Mouse (Mus musculus) embryonic facial prominence, embryonic 15.5 days (tissue): ENCODE results near the gene Zfp512. TPM values are rescaled to one million over a fixed set of nuclear protein-coding genes. Genes with fewer than 3 reads are reported as not detected.
"Not testable (repeated sequence)": the region's sequence is repeated elsewhere in the genome, so short reads cannot be mapped to it uniquely, and the experiment has no call there.

Experiments
- ATAC-seq: fragments of 200-750 bp; cut with Nextera tagmentation; 2 replicates; pipeline ENCODE4 v1.8.0; 2017; ENCODE audit warnings: low read depth, moderate TSS enrichment; ENCODE audit not compliant: insufficient number of reproducible peaks, low FRiP score, low TSS enrichment
- H3K27ac ChIP-seq: fragments of 300-500 bp; sonication (generic); replicated peaks from 2 replicates; pipeline ENCODE4 v1.5.1; 2015; ENCODE audit warnings: mild to moderate bottlenecking, inconsistent platforms
- H3K27me3 ChIP-seq: fragments of 300-500 bp; sonication (generic); 2 replicates; pipeline ENCODE4 v1.6.1; 2015; ENCODE audit warnings: inconsistent platforms
- H3K36me3 ChIP-seq: fragments of 300-500 bp; sonication (generic); 2 replicates; pipeline ENCODE4 v1.6.1; 2015; ENCODE audit warnings: mild to moderate bottlenecking, inconsistent platforms
- H3K4me1 ChIP-seq: fragments of 300-500 bp; sonication (generic); 2 replicates; pipeline ENCODE4 v1.6.1; 2015; ENCODE audit warnings: inconsistent platforms
- H3K4me2 ChIP-seq: fragments of 300-500 bp; sonication (generic); replicated peaks from 2 replicates; pipeline ENCODE4 v1.6.1; 2015; ENCODE audit warnings: mild to moderate bottlenecking, inconsistent platforms
- H3K4me3 ChIP-seq: fragments of 300-500 bp; sonication (generic); replicated peaks from 2 replicates; pipeline ENCODE4 v1.5.1; 2015; ENCODE audit warnings: mild to moderate bottlenecking, inconsistent platforms
- H3K9ac ChIP-seq: fragments of 300-500 bp; sonication (generic); 2 replicates; pipeline ENCODE4 v1.6.1; 2015; ENCODE audit warnings: inconsistent platforms
- H3K9me3 ChIP-seq: fragments of 300-500 bp; sonication (generic); replicated peaks from 2 replicates; pipeline ENCODE4 v1.6.1; 2016; ENCODE audit warnings: inconsistent platforms
- WGBS: fragments of 180-500 bp; shearing (Covaris S2); methylation state at CpG from one replicate; pipeline ENCODE4 v1.1.7; 2015; 5-methylcytosine and 5-hydroxymethylcytosine counted together
- polyA plus RNA-seq: library from polyadenylated mRNA; unstranded; fragments of >200 nt; fragmentation: Nextera tagmentation; extraction: Ambion mirVana; gene quantifications from 2 replicates; pipeline ENCODE4 v1.2.1, GENCODE M21; 2015

The Zfp512 gene
- polyA plus RNA-seq, 1 experiment from 2014 or later: 51.9 TPM

GRCm38 (mm10) chr5:31489116-31489769 is 37.0 kb downstream of the Zfp512 start:
- Histone ChIP-seq H3K4me3 (no peak overlapping the region), H3K4me1 (no peaks in the 10 kb centered on the region), H3K27me3 (no peaks in the 10 kb centered on the region), H3K9ac (no peak overlapping the region), H3K9me3 (no peaks in the 10 kb centered on the region), H3K4me2 (no peak overlapping the region), H3K27ac (no peak overlapping the region), H3K36me3 (0 out of 2 replicates have a peak, but pooled peaks cover 6% of the 10 kb centered on the region)
- WGBS: 62% methylated on average over 7 of the region's 7 CpGs
- ATAC-seq: no peak

GRCm38 (mm10) chr5:31492031-31492430 is 39.8 kb downstream of the Zfp512 start:
- 63% methylated on average over 1 of the region's 1 CpGs for WGBS
- H3K4me1 ChIP-seq: peaks cover 10% of the 10 kb centered on the region
- H3K4me3 ChIP-seq: no peak overlapping the region
- no peaks in the 10 kb centered on the region for H3K9me3 ChIP-seq
- no peak overlapping the region for H3K4me2 ChIP-seq
- H3K9ac ChIP-seq: no peak overlapping the region
- H3K36me3 ChIP-seq: peaks cover 8% of the 10 kb centered on the region; the same call in 1 of the 2 replicates
- H3K27me3 ChIP-seq: no peaks in the 10 kb centered on the region
- H3K27ac ChIP-seq: no peak overlapping the region
- ATAC-seq: no peak

DNA sequence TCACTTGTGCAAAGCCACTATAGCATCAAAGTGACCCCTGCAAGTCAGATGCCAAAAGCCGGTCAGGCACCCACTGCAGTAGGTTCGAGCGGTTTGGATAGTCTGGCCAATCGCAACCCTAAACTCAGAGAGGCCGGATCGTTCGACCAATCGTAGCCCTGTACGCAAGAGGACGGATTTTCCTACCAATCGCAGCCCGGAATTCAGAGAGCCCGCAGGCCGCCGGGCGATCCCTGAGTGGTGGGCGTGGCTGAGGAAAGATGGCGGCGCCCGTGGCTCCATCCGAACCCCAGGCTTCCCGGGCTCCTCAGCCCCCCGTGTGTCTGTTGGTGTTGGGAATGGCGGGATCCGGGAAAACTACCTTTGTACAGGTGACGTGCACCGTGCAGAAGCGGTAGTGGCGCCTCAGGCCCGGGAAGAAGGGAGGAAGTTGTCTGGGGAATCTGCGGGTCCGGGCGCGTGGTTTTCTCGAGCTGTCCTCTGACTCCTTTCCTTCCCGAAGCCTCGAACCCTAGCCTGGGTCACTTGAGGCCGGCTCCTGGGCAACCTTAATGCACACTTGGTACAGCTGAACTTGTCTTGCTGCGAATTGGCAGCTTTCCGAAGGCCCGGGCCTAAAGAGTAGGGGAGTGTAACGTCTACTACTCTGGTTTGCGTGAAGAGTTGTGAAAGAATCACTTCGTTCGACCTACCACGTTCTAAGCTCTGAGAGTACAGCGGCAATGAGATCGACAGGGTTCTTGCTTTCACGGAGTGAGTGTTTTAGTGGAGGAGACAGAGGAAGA is 42.5 kb downstream of the Zfp512 start, which contains the start of gene Gpn1:
Gpn1 (plus strand) TSS at position 229 of the 785 bp plus-strand sequence.
- H3K27me3 ChIP-seq: no peaks in the 10 kb centered on the region
- peak within 1 kb of the TSS; percentile 57 for H3K9ac ChIP-seq
- no peak within 1 kb of the TSS for H3K27ac ChIP-seq
- H3K36me3 ChIP-seq: peaks cover 32% of the 10 kb centered on the region
- under 1% methylated on average over 49 of the region's 49 CpGs for WGBS
- H3K9me3 ChIP-seq: no peaks in the 10 kb centered on the region
- peak within 1 kb of the TSS; percentile 63 for H3K4me2 ChIP-seq
- peaks cover 10% of the 10 kb centered on the region for H3K4me1 ChIP-seq
- peak within 1 kb of the TSS; percentile 83 for H3K4me3 ChIP-seq
- ATAC-seq: peak; percentile 99

GRCm38 (mm10) chr5:31504843-31505242 is 52.6 kb downstream of the Zfp512 start:
- H3K4me2 ChIP-seq: no peak overlapping the region
- H3K4me1 ChIP-seq: no peaks in the 10 kb centered on the region
- no peak overlapping the region for H3K9ac ChIP-seq
- H3K4me3 ChIP-seq: no peak overlapping the region
- H3K27ac ChIP-seq: no peak overlapping the region
- H3K36me3 ChIP-seq: peaks cover 87% of the 10 kb centered on the region
- no peaks in the 10 kb centered on the region for H3K27me3 ChIP-seq
- H3K9me3 ChIP-seq: no peaks in the 10 kb centered on the region
- 93% methylated on average over 10 of the region's 10 CpGs for WGBS
- ATAC-seq: no peak

GRCm38 (mm10) chr5:31512481-31512880 is 60.2 kb downstream of the Zfp512 start:
- Histone ChIP-seq H3K4me3 (no peak overlapping the region), H3K27ac (no peak overlapping the region), H3K27me3 (no peaks in the 10 kb centered on the region), H3K4me2 (no peak overlapping the region), H3K36me3 (peaks cover 87% of the 10 kb centered on the region), H3K4me1 (no peaks in the 10 kb centered on the region), H3K9ac (no peak overlapping the region), H3K9me3 (no peaks in the 10 kb centered on the region)
- ATAC-seq: no peak
- 90% methylated on average over 1 of the region's 1 CpGs for WGBS

GRCm38 (mm10) chr5:31520556-31520955 is 68.3 kb downstream of the Zfp512 start:
- H3K4me3 ChIP-seq: no peak overlapping the region
- 97% methylated on average over 6 of the region's 6 CpGs for WGBS
- no peak for ATAC-seq
- peaks cover 67% of the 10 kb centered on the region for H3K36me3 ChIP-seq
- H3K27ac ChIP-seq: no peak overlapping the region
- H3K9ac ChIP-seq: no peak overlapping the region
- H3K9me3 ChIP-seq: no peaks in the 10 kb centered on the region
- H3K27me3 ChIP-seq: no peaks in the 10 kb centered on the region
- no peak overlapping the region for H3K4me2 ChIP-seq
- peaks cover 2% of the 10 kb centered on the region; the same call in 1 of the 2 replicates for H3K4me1 ChIP-seq

GRCm38 (mm10) chr5:31526354-31527116 is 74.3 kb downstream of the Zfp512 start, which contains the start of gene Slc4a1ap:
Slc4a1ap (plus strand) TSS chr5:31526995.
- peaks cover 33% of the 10 kb centered on the region for H3K36me3 ChIP-seq
- H3K4me3 ChIP-seq: peak within 1 kb of the TSS; percentile 82
- H3K9me3 ChIP-seq: no peaks in the 10 kb centered on the region
- H3K4me2 ChIP-seq: peak within 1 kb of the TSS; percentile 95
- WGBS: under 1% methylated on average over 28 of the region's 28 CpGs
- peak within 1 kb of the TSS; percentile 85 for H3K9ac ChIP-seq
- peaks cover 20% of the 10 kb centered on the region for H3K4me1 ChIP-seq
- peak within 1 kb of the TSS; percentile 87 for H3K27ac ChIP-seq
- peak; percentile 77 for ATAC-seq
- H3K27me3 ChIP-seq: no peaks in the 10 kb centered on the region

DNA sequence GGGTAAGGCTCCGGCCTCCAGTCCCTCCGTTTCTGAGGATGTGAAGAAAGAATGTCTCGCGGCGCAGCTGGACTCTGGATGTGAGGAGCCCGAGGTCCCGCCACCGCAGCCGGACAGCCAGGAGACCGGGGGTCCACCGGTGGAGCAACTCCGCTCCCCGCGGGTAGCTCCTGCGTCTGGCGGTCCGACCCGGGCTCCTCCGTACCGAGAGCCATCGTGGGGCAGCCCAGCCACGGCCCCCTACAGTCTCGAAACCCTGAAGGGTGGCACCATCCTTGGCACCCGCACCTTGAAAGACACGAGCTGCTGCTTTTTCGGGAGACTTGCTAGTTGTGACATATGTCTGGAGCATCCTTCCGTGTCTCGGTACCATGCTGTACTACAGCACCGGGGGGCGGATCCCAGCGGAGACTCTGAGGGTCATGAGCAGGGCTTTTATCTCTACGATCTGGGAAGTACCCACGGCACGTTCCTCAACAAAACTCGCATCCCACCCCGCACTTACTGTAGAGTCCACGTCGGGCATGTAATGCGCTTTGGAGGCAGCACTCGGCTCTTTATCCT is 75.0 kb downstream of the Zfp512 start:
- Histone ChIP-seq H3K9me3 (no peaks in the 10 kb centered on the region), H3K4me1 (peaks cover 20% of the 10 kb centered on the region), H3K4me2 (peak overlapping the region; percentile 95), H3K36me3 (peaks cover 35% of the 10 kb centered on the region), H3K9ac (peak overlapping the region; percentile 85), H3K4me3 (peak overlapping the region; percentile 82), H3K27me3 (no peaks in the 10 kb centered on the region), H3K27ac (peak overlapping the region; percentile 87)
- ATAC-seq: peak; percentile 7; the same call in 1 of the 2 replicates
- WGBS: 2% methylated on average over 40 of the region's 40 CpGs

- not testable (repeated sequence) for ATAC-seq, H3K9me3 ChIP-seq, H3K27me3 ChIP-seq
- peak within 1 kb of the TSS; percentile 85 for H3K9ac ChIP-seq
- WGBS: 79% methylated on average over 11 of the region's 11 CpGs
- H3K36me3 ChIP-seq: peaks cover 35% of the 10 kb centered on the region
- H3K4me3 ChIP-seq: peak within 1 kb of the TSS; percentile 82
- peaks cover 20% of the 10 kb centered on the region for H3K4me1 ChIP-seq
- H3K27ac ChIP-seq: peak within 1 kb of the TSS; percentile 87
- H3K4me2 ChIP-seq: peak within 1 kb of the TSS; percentile 95
Observed at GRCm38 (mm10) chr5:31527707-31528106, 75.5 kb downstream of the Zfp512 start, which contains the start of gene Supt7l. Supt7l (minus strand) TSS chr5:31527807.

- Histone ChIP-seq H3K9me3 (no peaks in the 10 kb centered on the region), H3K4me3 (no peak overlapping the region), H3K36me3 (peaks cover 41% of the 10 kb centered on the region), H3K27ac (no peak overlapping the region), H3K27me3 (no peaks in the 10 kb centered on the region), H3K4me2 (0 out of 2 replicates have a peak overlapping the region, but pooled peaks have one; percentile 95), H3K4me1 (peaks cover 20% of the 10 kb centered on the region), H3K9ac (no peak overlapping the region)
- WGBS: 51% methylated on average over 2 of the region's 2 CpGs
- no peak for ATAC-seq
Observed at GRCm38 (mm10) chr5:31528560-31528959, 76.3 kb downstream of the Zfp512 start.
